Mouse (Mus musculus) embryonic facial prominence, embryonic 10.5 days (tissue): ENCODE measurements around the gene Pigt. TPM values are rescaled to one million over a fixed set of nuclear protein-coding genes. Genes with fewer than 3 reads are reported as not detected.

Experiments used
- DNase-seq: peaks from one replicate; pipeline ENCODE4 v3.0.0-alpha.2; 2017; ENCODE audit warnings: low spot score
- H3K27ac ChIP-seq: fragments of 300-500 bp; sonication (generic); replicated peaks from 2 replicates; pipeline ENCODE4 v1.5.1; 2016; ENCODE audit warnings: mild to moderate bottlenecking
- H3K27me3 ChIP-seq: fragments of 300-500 bp; sonication (generic); replicated peaks from 2 replicates; pipeline ENCODE4 v1.6.1; 2016; ENCODE audit warnings: low read depth, mild to moderate bottlenecking; ENCODE audit not compliant: poor library complexity, severe bottlenecking
- H3K36me3 ChIP-seq: fragments of 300-500 bp; sonication (generic); replicated peaks from 2 replicates; pipeline ENCODE4 v1.6.1; 2016; ENCODE audit warnings: mild to moderate bottlenecking, moderate library complexity
- H3K4me1 ChIP-seq: fragments of 300-500 bp; sonication (generic); 2 replicates; pipeline ENCODE4 v1.6.1; 2016
- H3K4me3 ChIP-seq: fragments of 300-500 bp; sonication (generic); 2 replicates; pipeline ENCODE4 v1.5.1; 2016; ENCODE audit warnings: mild to moderate bottlenecking, moderate library complexity
- H3K9me3 ChIP-seq: fragments of 300-500 bp; sonication (generic); 2 replicates; pipeline ENCODE4 v1.6.1; 2016; ENCODE audit warnings: mild to moderate bottlenecking
- WGBS: fragments of 180-500 bp; shearing (Covaris S2); methylation state at CpG from one replicate; pipeline ENCODE4 v1.1.7; 2016; 5-methylcytosine and 5-hydroxymethylcytosine counted together
- polyA plus RNA-seq: library from polyadenylated mRNA; unstranded; fragments of >200 nt; fragmentation: Nextera tagmentation; extraction: Ambion mirVana; gene quantifications from 2 replicates; pipeline ENCODE4 v1.2.1, GENCODE M21; 2016

Pigt gene
- polyA plus RNA-seq = 34.8 and 38.1 TPM in 2 replicates

GRCm38 (mm10) chr2:164496847-164497690 lies at the start of gene Pigt:
TSS of gene Pigt (plus strand) at chr2:164497520.
- H3K4me3 ChIP-seq = peak within 1 kb of the TSS; percentile 95
- peak; percentile 90 for DNase-seq
- 0 out of 2 replicates have a peak, but pooled peaks cover 4% of the 10 kb centered on the region for H3K27me3 ChIP-seq
- WGBS = 4% methylated on average over 43 of the region's 43 CpGs
- H3K36me3 ChIP-seq = peaks cover 29% of the 10 kb centered on the region
- H3K9me3 ChIP-seq = no peaks in the 10 kb centered on the region
- peak within 1 kb of the TSS; percentile 86 for H3K27ac ChIP-seq
- peaks cover 10% of the 10 kb centered on the region for H3K4me1 ChIP-seq

DNA sequence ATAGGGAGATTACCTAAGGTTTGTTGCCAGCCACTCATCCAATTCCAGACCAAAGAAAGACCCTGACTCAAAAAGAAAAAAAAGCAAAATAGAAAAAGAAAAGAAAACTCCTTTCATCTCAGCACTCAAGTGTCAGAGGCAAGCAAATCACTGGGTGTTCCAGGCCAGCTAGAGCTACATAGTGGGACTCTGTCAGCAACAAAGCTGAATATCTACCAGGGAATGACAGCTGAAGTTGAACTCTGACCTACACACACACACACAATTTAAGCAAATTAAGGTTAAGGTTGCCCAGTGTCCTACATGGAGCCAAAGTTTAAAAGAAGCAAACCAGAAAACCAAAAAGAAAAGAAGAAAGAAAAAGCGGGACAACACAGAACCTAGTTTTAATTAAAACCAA lies 49.2 kb upstream of the Pigt start:
- Histone ChIP-seq H3K9me3 (no peaks in the 10 kb centered on the region), H3K4me1 (peaks cover 29% of the 10 kb centered on the region), H3K4me3 (no peak overlapping the region), H3K36me3 (no peaks in the 10 kb centered on the region), H3K27me3 (peaks cover 8% of the 10 kb centered on the region; the same call in 1 of the 2 replicates), H3K27ac (no peak overlapping the region)
- no peak for DNase-seq
- WGBS = 83% methylated on average over 1 of the region's 1 CpGs

GRCm38 (mm10) chr2:164448921-164449320 lies 48.4 kb upstream of the Pigt start:
- Histone ChIP-seq H3K27me3 (0 out of 2 replicates have a peak, but pooled peaks cover 3% of the 10 kb centered on the region), H3K4me1 (peaks cover 21% of the 10 kb centered on the region), H3K27ac (no peak overlapping the region), H3K36me3 (no peaks in the 10 kb centered on the region), H3K9me3 (no peaks in the 10 kb centered on the region), H3K4me3 (no peak overlapping the region)
- WGBS = 82% methylated on average over 5 of the region's 5 CpGs
- no peak for DNase-seq

- H3K36me3 ChIP-seq = no peaks in the 10 kb centered on the region
- no peak overlapping the region for H3K4me3 ChIP-seq
- no peaks in the 10 kb centered on the region for H3K9me3 ChIP-seq
- H3K27me3 ChIP-seq = no peaks in the 10 kb centered on the region
- DNase-seq = no peak
- no peak overlapping the region for H3K27ac ChIP-seq
- H3K4me1 ChIP-seq = peaks cover 24% of the 10 kb centered on the region
- WGBS = 87% methylated on average over 14 of the region's 14 CpGs
Observed at GRCm38 (mm10) chr2:164449341-164450042, 47.8 kb upstream of the Pigt start.

- peaks cover 37% of the 10 kb centered on the region for H3K4me1 ChIP-seq
- 40% methylated on average over 13 of the region's 13 CpGs for WGBS
- peak; percentile 54 for DNase-seq
Observed at GRCm38 (mm10) chr2:164452000-164452676, 45.2 kb upstream of the Pigt start.

GRCm38 (mm10) chr2:164453047-164453757 lies 44.1 kb upstream of the Pigt start:
- no peaks in the 10 kb centered on the region for H3K27me3 ChIP-seq
- H3K4me1 ChIP-seq = peaks cover 41% of the 10 kb centered on the region
- H3K27ac ChIP-seq = no peak overlapping the region
- H3K36me3 ChIP-seq = no peaks in the 10 kb centered on the region
- no peak overlapping the region for H3K4me3 ChIP-seq
- no peaks in the 10 kb centered on the region for H3K9me3 ChIP-seq
- DNase-seq = no peak
- 85% methylated on average over 14 of the region's 14 CpGs for WGBS

More at GRCm38 (mm10) chr2:164452000-164452676, 45.2 kb upstream of the Pigt start:
- H3K36me3 ChIP-seq = no peaks in the 10 kb centered on the region
- H3K27me3 ChIP-seq = no peaks in the 10 kb centered on the region
- H3K4me3 ChIP-seq = no peak overlapping the region
- peak overlapping the region; percentile 48 for H3K27ac ChIP-seq
- H3K9me3 ChIP-seq = no peaks in the 10 kb centered on the region

DNA sequence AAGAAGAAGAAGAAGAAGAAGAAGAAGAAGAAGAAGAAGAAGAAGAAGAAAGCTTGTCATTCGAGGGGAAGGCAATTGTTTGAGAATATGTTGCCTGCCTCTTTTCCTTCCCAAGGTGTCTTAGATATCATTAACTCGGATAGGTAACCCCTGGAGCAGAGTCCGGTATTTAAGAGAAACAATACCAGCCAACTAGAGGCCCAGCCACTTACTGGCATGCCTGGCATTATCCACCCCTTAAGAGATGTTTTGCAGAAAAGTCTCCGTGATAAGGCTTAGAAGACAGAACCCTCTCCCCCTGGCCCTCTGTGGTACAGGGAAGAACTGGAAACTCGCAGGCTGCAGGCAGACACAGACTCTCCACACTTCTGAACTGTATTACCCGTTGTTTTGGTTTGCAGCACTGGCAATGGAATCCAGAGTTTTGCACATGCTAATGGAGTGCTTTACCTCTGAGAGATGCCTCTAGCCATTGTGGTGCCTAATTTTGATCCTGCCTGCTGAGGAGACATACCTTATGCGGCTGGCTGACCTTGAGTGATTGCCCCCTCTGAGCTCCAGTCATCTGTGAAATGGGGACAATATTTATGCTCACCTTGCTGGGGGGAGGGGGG lies 43.3 kb upstream of the Pigt start:
- H3K27ac ChIP-seq = no peak overlapping the region
- H3K9me3 ChIP-seq = no peaks in the 10 kb centered on the region
- H3K27me3 ChIP-seq = no peaks in the 10 kb centered on the region
- no peaks in the 10 kb centered on the region for H3K36me3 ChIP-seq
- H3K4me1 ChIP-seq = peaks cover 41% of the 10 kb centered on the region
- 69% methylated on average over 7 of the region's 7 CpGs for WGBS
- no peak overlapping the region for H3K4me3 ChIP-seq
- DNase-seq = no peak

DNA sequence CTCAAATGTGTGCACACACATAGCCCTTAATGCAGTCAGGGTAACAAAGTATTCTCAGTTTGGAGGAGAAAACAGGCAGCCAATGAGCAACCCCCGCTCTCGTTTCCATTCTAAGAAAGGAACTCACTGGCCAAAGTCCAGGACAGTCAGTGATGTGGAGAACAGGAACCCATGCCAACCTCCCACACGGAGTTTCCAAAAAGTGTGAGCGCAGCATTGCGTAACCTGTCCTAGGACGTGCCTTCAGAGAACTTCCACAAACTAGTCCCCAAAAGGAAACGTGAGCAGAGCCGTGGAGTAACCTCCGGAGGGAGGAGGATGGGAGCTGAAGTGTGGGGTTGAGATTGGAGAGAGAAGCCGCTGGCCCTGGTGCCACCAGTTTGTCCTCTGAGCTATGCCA lies 42.5 kb upstream of the Pigt start:
- DNase-seq = no peak
- WGBS = 83% methylated on average over 10 of the region's 10 CpGs
- H3K27ac ChIP-seq = no peak overlapping the region
- H3K36me3 ChIP-seq = no peaks in the 10 kb centered on the region
- no peaks in the 10 kb centered on the region for H3K9me3 ChIP-seq
- H3K27me3 ChIP-seq = no peaks in the 10 kb centered on the region
- peaks cover 41% of the 10 kb centered on the region for H3K4me1 ChIP-seq
- H3K4me3 ChIP-seq = no peak overlapping the region

GRCm38 (mm10) chr2:164455421-164456190 lies 41.7 kb upstream of the Pigt start:
- H3K36me3 ChIP-seq = no peaks in the 10 kb centered on the region
- peaks cover 41% of the 10 kb centered on the region for H3K4me1 ChIP-seq
- no peak overlapping the region for H3K4me3 ChIP-seq
- 71% methylated on average over 6 of the region's 6 CpGs for WGBS
- H3K27me3 ChIP-seq = no peaks in the 10 kb centered on the region
- H3K9me3 ChIP-seq = no peaks in the 10 kb centered on the region
- DNase-seq = no peak
- H3K27ac ChIP-seq = no peak overlapping the region

DNA sequence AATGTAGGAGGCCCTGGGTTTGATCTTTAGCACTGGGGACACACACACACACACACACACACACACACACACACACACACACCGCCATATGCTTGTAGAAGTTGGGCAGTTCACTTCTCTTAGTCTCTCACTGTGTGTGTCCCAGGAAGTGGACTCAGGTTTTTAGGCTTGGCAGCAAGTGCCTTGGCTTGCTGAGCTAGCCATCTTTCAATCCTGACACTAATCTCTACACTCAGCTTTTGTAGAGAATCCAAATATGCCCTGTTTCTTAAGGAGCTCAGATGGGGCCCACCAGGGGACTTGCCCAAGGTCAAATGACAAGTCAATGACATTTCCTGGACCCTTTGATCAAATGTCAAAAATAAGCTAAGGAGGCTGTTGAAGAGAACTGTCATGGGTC lies 40.9 kb upstream of the Pigt start:
- no peaks in the 10 kb centered on the region for H3K36me3 ChIP-seq
- no peaks in the 10 kb centered on the region for H3K27me3 ChIP-seq
- H3K9me3 ChIP-seq = no peaks in the 10 kb centered on the region
- 68% methylated on average over 1 of the region's 1 CpGs for WGBS
- peak overlapping the region; percentile 33; the same call in 1 of the 2 replicates for H3K4me3 ChIP-seq
- peak overlapping the region; percentile 65; the same call in 1 of the 2 replicates for H3K27ac ChIP-seq
- no peak for DNase-seq
- peaks cover 38% of the 10 kb centered on the region for H3K4me1 ChIP-seq

- H3K36me3 ChIP-seq = no peaks in the 10 kb centered on the region
- peaks cover 37% of the 10 kb centered on the region for H3K4me1 ChIP-seq
- no peaks in the 10 kb centered on the region for H3K9me3 ChIP-seq
- H3K27me3 ChIP-seq = no peaks in the 10 kb centered on the region
- peak; percentile 26 for DNase-seq
- H3K27ac ChIP-seq = peak within 1 kb of the TSS; percentile 65
- peak within 1 kb of the TSS; percentile 33; the same call in 1 of the 2 replicates for H3K4me3 ChIP-seq
- 2% methylated on average over 7 of the region's 7 CpGs for WGBS
Observed at GRCm38 (mm10) chr2:164456864-164457300, 40.4 kb upstream of the Pigt start, which contains the start of gene Sys1. TSS of gene Sys1 (plus strand) at chr2:164456964.
